Mouse (Mus musculus): Measurements from ENCODE around the gene Lrp2bp. TPM values are rescaled to one million over a fixed set of nuclear protein-coding genes. Genes with fewer than 3 reads are reported as not detected.

Lrp2bp gene
- polyA plus RNA-seq, 1 experiment from 2014 or later, result 0.70 TPM

DNA sequence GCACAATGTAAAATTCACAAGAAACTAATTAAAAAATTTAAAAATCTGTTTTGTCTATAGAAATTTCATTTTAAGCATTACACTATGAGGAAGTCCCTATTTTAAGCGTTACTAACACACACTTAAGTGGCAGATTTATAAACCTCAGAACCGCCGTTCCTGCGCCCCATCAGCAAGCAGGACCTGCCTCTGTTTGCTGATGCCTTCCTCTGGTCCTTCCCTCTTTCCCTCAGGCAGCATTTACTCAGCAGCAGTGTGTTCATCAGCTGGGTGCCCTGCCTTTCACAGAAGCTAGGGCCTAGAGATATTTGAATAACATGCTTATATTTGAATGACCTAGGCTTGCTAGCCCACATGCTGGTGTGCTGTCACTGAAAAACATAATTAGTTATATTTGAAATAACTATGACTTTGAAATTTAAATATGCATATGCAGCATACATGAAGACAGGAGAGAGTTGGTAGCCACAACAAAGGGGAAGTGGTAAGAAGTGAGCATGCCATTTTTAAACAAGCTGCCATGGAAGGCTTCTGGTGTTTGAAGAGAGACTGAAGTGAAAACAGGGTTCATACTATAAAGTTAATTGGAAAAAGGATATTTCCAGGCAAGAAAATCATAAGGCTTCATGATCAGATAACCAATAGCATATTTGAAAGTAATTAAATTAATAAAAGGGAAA, 8.3 kb upstream of the Lrp2bp start:
- H3K4me1 ChIP-seq (replicated peaks; ENCODE audit: control insufficient read depth, insufficient read depth, low read length), result no peaks in the 10 kb centered on the region
- H3K36me3 ChIP-seq (replicated peaks; ENCODE audit: control insufficient read depth, insufficient read depth), result peaks cover 32% of the 10 kb centered on the region
- H3K27ac ChIP-seq, result no peak overlapping the region
- no peaks in the 10 kb centered on the region for H3K9me3 ChIP-seq (ENCODE audit: control insufficient read depth, low read length)
- H3K4me3 ChIP-seq (replicated peaks; ENCODE audit: low read length), result no peak overlapping the region
- no peak for ATAC-seq (ENCODE audit: low FRiP score)
- 94% methylated on average over 4 of the region's 4 CpGs for WGBS
- no peak for DNase-seq (ENCODE audit: low spot score)
- H3K4me2 ChIP-seq (replicated peaks), result no peak overlapping the region
- H3K27me3 ChIP-seq (ENCODE audit: control insufficient read depth, insufficient read depth, low read length), result no peaks in the 10 kb centered on the region
- no peak overlapping the region for H3K9ac ChIP-seq

DNA sequence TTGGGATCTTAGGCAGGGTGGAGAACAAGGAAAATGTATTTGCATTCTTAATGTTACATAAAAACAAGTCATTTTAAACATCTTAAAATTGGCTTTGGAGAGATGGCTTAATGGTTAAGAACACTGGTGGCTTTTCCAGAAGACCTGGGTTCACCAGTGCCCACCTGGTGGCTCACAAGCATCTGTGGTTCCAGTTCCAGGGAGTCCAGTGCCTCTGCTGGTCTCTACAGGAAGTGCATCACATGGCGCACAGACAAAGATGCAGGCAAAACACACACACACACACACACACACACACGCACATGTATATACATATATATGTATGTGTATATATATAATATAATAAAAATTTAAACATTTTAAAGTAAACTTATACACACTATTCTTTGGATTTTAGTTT, 5.0 kb upstream of the Lrp2bp start:
- DNase-seq (ENCODE audit: low spot score) (no peak), ATAC-seq (ENCODE audit: low FRiP score) (no peak)
- no peak overlapping the region for H3K4me3 ChIP-seq (replicated peaks; ENCODE audit: low read length)
- H3K27ac ChIP-seq, result no peak overlapping the region
- H3K36me3 ChIP-seq (replicated peaks; ENCODE audit: control insufficient read depth, insufficient read depth), result peaks cover 35% of the 10 kb centered on the region
- WGBS, result 97% methylated on average over 2 of the region's 2 CpGs
- H3K9me3 ChIP-seq (ENCODE audit: control insufficient read depth, low read length), result no peaks in the 10 kb centered on the region
- H3K4me2 ChIP-seq (replicated peaks), result no peak overlapping the region
- peaks cover 4% of the 10 kb centered on the region; the same call in 1 of the 2 replicates for H3K4me1 ChIP-seq (replicated peaks; ENCODE audit: control insufficient read depth, insufficient read depth, low read length)
- no peak overlapping the region for H3K9ac ChIP-seq
- no peaks in the 10 kb centered on the region for H3K27me3 ChIP-seq (ENCODE audit: control insufficient read depth, insufficient read depth, low read length)

DNA sequence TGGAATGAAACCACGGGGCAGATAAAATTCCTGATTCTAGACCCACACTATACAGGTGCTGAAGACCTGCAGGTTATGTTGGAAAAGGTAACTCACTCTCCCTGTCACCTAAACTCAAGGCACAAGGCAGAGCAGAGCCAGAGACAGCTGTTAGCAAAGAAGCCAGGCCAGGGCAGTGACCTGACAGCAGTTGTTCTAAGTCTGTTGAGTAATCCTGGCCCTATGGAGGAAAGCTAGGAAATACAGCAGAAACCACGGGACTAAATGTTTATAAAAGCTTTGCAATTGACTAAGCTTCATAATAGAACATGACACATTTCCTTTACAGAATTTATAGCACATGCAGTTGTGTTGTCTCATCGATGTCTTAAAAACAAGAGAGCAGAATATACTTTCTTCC, 3.5 kb upstream of the Lrp2bp start:
- WGBS, result 88% methylated on average over 3 of the region's 3 CpGs
- Histone ChIP-seq H3K27ac (no peak overlapping the region), H3K4me1 (replicated peaks; ENCODE audit: control insufficient read depth, insufficient read depth, low read length) (peaks cover 8% of the 10 kb centered on the region), H3K9me3 (ENCODE audit: control insufficient read depth, low read length) (no peaks in the 10 kb centered on the region), H3K9ac (no peak overlapping the region), H3K36me3 (replicated peaks; ENCODE audit: control insufficient read depth, insufficient read depth) (peaks cover 35% of the 10 kb centered on the region), H3K4me2 (replicated peaks) (no peak overlapping the region), H3K27me3 (ENCODE audit: control insufficient read depth, insufficient read depth, low read length) (no peaks in the 10 kb centered on the region), H3K4me3 (replicated peaks; ENCODE audit: low read length) (no peak overlapping the region)
- no peak for DNase-seq (ENCODE audit: low spot score)
- ATAC-seq (ENCODE audit: low FRiP score), result no peak

DNA sequence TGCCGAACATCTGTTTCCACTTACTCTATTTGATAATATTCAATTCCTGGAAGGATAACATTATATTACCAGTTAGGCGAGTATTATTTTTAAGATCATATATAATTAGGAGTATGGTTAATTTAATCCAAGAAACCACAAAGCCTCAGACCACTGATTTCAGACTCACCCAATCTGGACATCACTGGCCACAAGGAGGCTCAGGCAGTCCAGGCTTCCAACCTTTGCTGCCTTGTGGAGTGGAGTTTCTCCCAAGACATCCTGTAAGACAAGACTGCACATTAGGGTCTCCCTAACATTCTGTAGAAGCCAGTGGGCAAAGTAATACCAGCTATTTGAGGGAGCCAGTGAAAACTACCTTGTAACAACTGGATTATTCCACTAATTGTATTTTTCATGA, 875 bp upstream of the Lrp2bp start:
- Histone ChIP-seq H3K9ac (no peak overlapping the region), H3K9me3 (ENCODE audit: control insufficient read depth, low read length) (no peaks in the 10 kb centered on the region), H3K4me1 (replicated peaks; ENCODE audit: control insufficient read depth, insufficient read depth, low read length) (peaks cover 11% of the 10 kb centered on the region), H3K27me3 (ENCODE audit: control insufficient read depth, insufficient read depth, low read length) (no peaks in the 10 kb centered on the region), H3K36me3 (replicated peaks; ENCODE audit: control insufficient read depth, insufficient read depth) (peaks cover 35% of the 10 kb centered on the region), H3K4me2 (replicated peaks) (peak overlapping the region; percentile 72), H3K27ac (no peak overlapping the region), H3K4me3 (replicated peaks; ENCODE audit: low read length) (no peak overlapping the region)
- WGBS, result 95% methylated on average over 2 of the region's 2 CpGs
- ATAC-seq (ENCODE audit: low FRiP score) (no peak), DNase-seq (ENCODE audit: low spot score) (no peak)

DNA sequence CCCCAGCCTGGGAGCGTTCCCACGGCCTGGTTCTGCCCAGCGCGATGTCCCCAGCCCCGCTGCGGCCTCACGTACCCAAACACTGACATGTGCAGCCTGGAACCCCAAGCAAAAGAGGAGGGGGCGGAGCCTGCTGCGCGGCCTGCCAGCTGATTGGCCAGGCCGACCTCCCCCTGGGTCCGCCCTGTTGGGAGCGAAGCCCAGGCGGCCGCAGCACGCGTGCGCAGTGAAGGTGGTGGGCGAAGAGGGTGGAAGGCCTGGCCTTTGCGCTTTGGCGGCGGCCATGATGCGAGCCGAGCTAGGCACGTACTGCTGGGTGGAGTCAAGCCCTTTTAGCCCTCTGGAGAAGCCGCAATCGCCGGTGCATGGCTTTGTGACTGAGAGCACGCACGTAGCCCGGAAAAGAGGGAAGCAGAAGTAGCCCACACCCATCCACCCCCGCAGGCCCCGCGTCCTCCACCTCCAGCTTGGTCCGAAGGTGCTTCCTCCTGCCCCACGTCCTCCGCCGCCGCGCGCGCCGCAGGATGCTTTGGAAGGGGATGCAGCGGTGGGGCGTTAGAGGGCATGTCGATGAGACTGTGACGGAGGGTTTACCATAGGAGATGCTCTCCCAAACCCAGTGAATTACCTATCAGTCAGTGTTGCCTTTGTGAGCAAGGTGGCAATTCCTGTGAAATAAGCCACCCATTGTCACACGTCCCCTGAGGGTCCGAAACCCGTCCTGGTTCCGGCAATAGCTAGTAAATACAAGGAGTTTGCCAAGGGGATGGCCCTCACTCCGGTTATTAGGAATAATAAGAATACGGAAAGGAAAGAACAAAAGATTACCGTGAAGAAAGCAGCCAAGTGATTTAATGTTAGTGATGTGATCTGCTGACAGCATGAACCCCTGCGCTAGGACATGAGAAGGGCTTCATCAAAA, 942 bp downstream of the Lrp2bp start:
- peaks cover 11% of the 10 kb centered on the region for H3K4me1 ChIP-seq (replicated peaks; ENCODE audit: control insufficient read depth, insufficient read depth, low read length)
- H3K4me3 ChIP-seq (replicated peaks; ENCODE audit: low read length), result peak overlapping the region; percentile 50
- DNase-seq (ENCODE audit: low spot score), result peak; percentile 97
- 3% methylated on average over 55 of the region's 55 CpGs for WGBS
- peak overlapping the region; percentile 99 for H3K27ac ChIP-seq
- no peaks in the 10 kb centered on the region for H3K27me3 ChIP-seq (ENCODE audit: control insufficient read depth, insufficient read depth, low read length)
- peak overlapping the region; percentile 72 for H3K4me2 ChIP-seq (replicated peaks)
- peaks cover 26% of the 10 kb centered on the region for H3K36me3 ChIP-seq (replicated peaks; ENCODE audit: control insufficient read depth, insufficient read depth)
- ATAC-seq (ENCODE audit: low FRiP score), result peak; percentile 99
- peak overlapping the region; percentile 86 for H3K9ac ChIP-seq
- H3K9me3 ChIP-seq (ENCODE audit: control insufficient read depth, low read length), result no peaks in the 10 kb centered on the region

GRCm38 (mm10) chr8:46005596-46005995, 6.5 kb downstream of the Lrp2bp start, which contains the start of gene Ankrd37:
Gene Ankrd37 (minus strand): TSS chr8:46005707.
- no peak within 1 kb of the TSS for H3K4me3 ChIP-seq (replicated peaks; ENCODE audit: low read length)
- peaks cover 3% of the 10 kb centered on the region; the same call in 1 of the 2 replicates for H3K4me1 ChIP-seq (replicated peaks; ENCODE audit: control insufficient read depth, insufficient read depth, low read length)
- no peak within 1 kb of the TSS for H3K4me2 ChIP-seq (replicated peaks)
- no peak within 1 kb of the TSS for H3K9ac ChIP-seq
- 83% methylated on average over 4 of the region's 4 CpGs for WGBS
- H3K36me3 ChIP-seq (replicated peaks; ENCODE audit: control insufficient read depth, insufficient read depth), result no peaks in the 10 kb centered on the region
- no peak within 1 kb of the TSS for H3K27ac ChIP-seq
- ATAC-seq (ENCODE audit: low FRiP score) (no peak), DNase-seq (ENCODE audit: low spot score) (no peak)
- H3K9me3 ChIP-seq (ENCODE audit: control insufficient read depth, low read length), result no peaks in the 10 kb centered on the region
- no peaks in the 10 kb centered on the region for H3K27me3 ChIP-seq (ENCODE audit: control insufficient read depth, insufficient read depth, low read length)

- ATAC-seq (ENCODE audit: low FRiP score), result no peak
- H3K4me2 ChIP-seq (replicated peaks), result no peak overlapping the region
- H3K9ac ChIP-seq, result no peak overlapping the region
- WGBS, result 75% methylated on average over 3 of the region's 3 CpGs
- no peak overlapping the region for H3K27ac ChIP-seq
- H3K27me3 ChIP-seq (ENCODE audit: control insufficient read depth, insufficient read depth, low read length), result no peaks in the 10 kb centered on the region
- H3K4me1 ChIP-seq (replicated peaks; ENCODE audit: control insufficient read depth, insufficient read depth, low read length), result 0 out of 2 replicates have a peak, but pooled peaks cover 8% of the 10 kb centered on the region
- H3K9me3 ChIP-seq (ENCODE audit: control insufficient read depth, low read length), result no peaks in the 10 kb centered on the region
- H3K36me3 ChIP-seq (replicated peaks; ENCODE audit: control insufficient read depth, insufficient read depth), result no peaks in the 10 kb centered on the region
- no peak overlapping the region for H3K4me3 ChIP-seq (replicated peaks; ENCODE audit: low read length)
- DNase-seq (ENCODE audit: low spot score), result no peak
Measured at GRCm38 (mm10) chr8:46007050-46007672, 8.1 kb downstream of the Lrp2bp start.

GRCm38 (mm10) chr8:46010306-46010705, 11.2 kb downstream of the Lrp2bp start:
- Histone ChIP-seq H3K9me3 (ENCODE audit: control insufficient read depth, low read length) (no peaks in the 10 kb centered on the region), H3K4me1 (replicated peaks; ENCODE audit: control insufficient read depth, insufficient read depth, low read length) (0 out of 2 replicates have a peak, but pooled peaks cover 8% of the 10 kb centered on the region), H3K4me3 (replicated peaks; ENCODE audit: low read length) (no peak overlapping the region), H3K4me2 (replicated peaks) (peak overlapping the region; percentile 33), H3K9ac (0 out of 2 replicates have a peak overlapping the region, but pooled peaks have one; percentile 18), H3K27me3 (ENCODE audit: control insufficient read depth, insufficient read depth, low read length) (no peaks in the 10 kb centered on the region), H3K36me3 (replicated peaks; ENCODE audit: control insufficient read depth, insufficient read depth) (no peaks in the 10 kb centered on the region), H3K27ac (no peak overlapping the region)
- no peak for DNase-seq (ENCODE audit: low spot score)
- 50% methylated on average over 2 of the region's 2 CpGs for WGBS
- ATAC-seq (ENCODE audit: low FRiP score), result no peak
